Mouse (Mus musculus) liver, adult 2 months (tissue): Measurements from ENCODE around the gene Zic4. TPM values are rescaled to one million over a fixed set of nuclear protein-coding genes. Genes with fewer than 3 reads are reported as not detected.

ENCODE experiments used
- DNase-seq: peaks from one replicate; pipeline ENCODE4 v3.0.0-alpha.2; 2011; ENCODE audit warnings: low read depth, low spot score; ENCODE audit errors: extremely low read depth
- H3K27ac ChIP-seq: fragments of 200-500 bp; replicated peaks from 2 replicates; pipeline ENCODE4 v1.5.1; 2012; ENCODE audit warnings: low read depth, mild to moderate bottlenecking, control low read depth, inconsistent platforms, low read length; ENCODE audit not compliant: insufficient read depth
- H3K27me3 ChIP-seq: fragments of 200-500 bp; 2 replicates; pipeline ENCODE4 v1.6.1; 2012; ENCODE audit warnings: mild to moderate bottlenecking, moderate library complexity, low read length, inconsistent platforms; ENCODE audit not compliant: control insufficient read depth, insufficient read depth
- H3K36me3 ChIP-seq: fragments of 200-500 bp; 2 replicates; pipeline ENCODE4 v1.6.1; 2012; ENCODE audit warnings: low read length, inconsistent platforms; ENCODE audit not compliant: control insufficient read depth, insufficient read depth
- H3K4me1 ChIP-seq: fragments of 200-500 bp; 2 replicates; pipeline ENCODE4 v1.6.1; 2011; ENCODE audit warnings: low read length; ENCODE audit not compliant: control insufficient read depth, insufficient read depth
- H3K4me3 ChIP-seq: fragments of 200-500 bp; 2 replicates; pipeline ENCODE4 v1.5.1; 2011; ENCODE audit warnings: low read depth, mild to moderate bottlenecking, control low read depth, low read length, moderate library complexity; ENCODE audit not compliant: insufficient read depth
- H3K79me2 ChIP-seq: fragments of 200-500 bp; 2 replicates; pipeline ENCODE4 v1.6.1; 2012; ENCODE audit warnings: inconsistent platforms, mild to moderate bottlenecking, low read length, moderate library complexity; ENCODE audit not compliant: control insufficient read depth, insufficient read depth
- H3K9ac ChIP-seq: fragments of 200-500 bp; 2 replicates; pipeline ENCODE4 v1.6.1; 2012; ENCODE audit warnings: low read depth, mild to moderate bottlenecking, control low read depth, inconsistent platforms, low read length
- CTCF ChIP-seq: fragments of 200-500 bp; IDR thresholded peaks from 2 replicates; pipeline ENCODE4 v1.5.1; 2011; ENCODE audit warnings: low read depth, low read length, control low read depth
- POLR2A ChIP-seq: fragments of 200-500 bp; IDR thresholded peaks from 2 replicates; pipeline ENCODE4 v1.6.1; 2011; ENCODE audit warnings: low read length, control low read depth; ENCODE audit not compliant: insufficient read depth; ENCODE audit errors: extremely low read depth
- WGBS: fragments of 180-500 bp; shearing (Covaris S2); methylation state at CpG from one replicate; pipeline ENCODE4 v1.1.7; 2018; 5-methylcytosine and 5-hydroxymethylcytosine counted together
- polyA plus RNA-seq: library from polyadenylated mRNA; depleted of rRNA; stranded (reverse); fragments of >200 nt; gene quantifications from 2 replicates; pipeline ENCODE4 v1.2.3, GENCODE M21; 2012
- total RNA-seq: library from RNA; depleted of rRNA; stranded (reverse); fragments of >200 nt; gene quantifications from 2 replicates; pipeline ENCODE4 v1.2.3, GENCODE M21; 2014

Zic4 gene
- total and polyA plus RNA-seq, 2 experiments, result not detected

GRCm38 (mm10) chr9:91374665-91375064 lies 12.5 kb downstream of the Zic4 start:
- TF ChIP-seq CTCF (no peak), POLR2A (no peak)
- no peaks in the 10 kb centered on the region for H3K4me1 ChIP-seq
- no peak overlapping the region for H3K27ac ChIP-seq
- no peaks in the 10 kb centered on the region for H3K36me3 ChIP-seq
- WGBS, result 15% methylated on average over 4 of the region's 4 CpGs
- H3K9ac ChIP-seq, result no peak overlapping the region
- no peak for DNase-seq
- H3K4me3 ChIP-seq, result no peak overlapping the region
- no peaks in the 10 kb centered on the region for H3K79me2 ChIP-seq
- peaks cover 17% of the 10 kb centered on the region for H3K27me3 ChIP-seq

DNA sequence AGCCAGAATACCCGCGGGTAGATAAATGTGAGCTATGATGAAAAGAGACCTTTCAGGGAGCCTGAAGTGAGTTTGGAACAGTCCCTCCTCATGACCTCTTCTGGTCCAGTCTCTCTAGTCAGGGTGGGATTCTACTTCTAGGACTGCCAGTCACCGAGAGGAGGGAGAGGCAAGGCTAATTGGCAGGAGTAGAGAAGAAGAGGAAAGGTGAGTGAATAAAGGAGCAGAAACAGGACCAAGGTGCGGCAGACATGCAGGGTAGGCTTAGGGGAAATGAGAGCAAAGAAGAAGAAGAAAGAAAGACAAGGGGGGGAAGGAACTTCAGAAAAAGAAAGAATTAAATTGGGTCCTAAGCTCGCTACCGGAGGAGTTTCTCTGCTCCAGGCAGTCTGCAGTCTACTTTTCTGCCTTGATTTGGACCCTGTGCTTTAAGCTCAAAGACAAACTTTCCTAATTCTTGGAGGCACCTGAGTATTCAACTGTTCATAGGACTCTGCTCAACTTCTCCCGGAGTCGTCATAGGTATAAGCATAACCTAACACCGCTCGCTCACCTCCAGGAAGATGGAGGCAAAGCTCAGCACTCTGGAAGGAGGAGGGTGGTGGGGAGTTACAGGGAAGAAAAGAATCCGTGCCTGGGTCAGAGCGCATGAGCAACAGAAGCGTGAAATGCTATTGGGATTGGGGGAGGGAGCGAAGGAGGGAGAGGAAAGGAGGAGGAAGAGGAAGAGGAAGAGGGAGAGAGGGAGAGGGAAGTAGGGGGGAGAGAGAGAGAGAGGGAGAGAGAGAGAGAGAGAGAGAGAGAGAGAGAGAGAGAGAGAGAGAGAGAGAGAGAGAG lies 15.0 kb downstream of the Zic4 start:
- no peak for TF ChIP-seq POLR2A
- no peak for TF ChIP-seq CTCF
- 4% methylated on average over 14 of the region's 14 CpGs for WGBS
- no peak overlapping the region for H3K27ac ChIP-seq
- H3K9ac ChIP-seq, result no peak overlapping the region
- no peak for DNase-seq
- H3K27me3 ChIP-seq, result peaks cover 31% of the 10 kb centered on the region
- no peaks in the 10 kb centered on the region for H3K36me3 ChIP-seq
- H3K4me3 ChIP-seq, result no peak overlapping the region
- H3K4me1 ChIP-seq, result no peaks in the 10 kb centered on the region
- H3K79me2 ChIP-seq, result no peaks in the 10 kb centered on the region

- Histone ChIP-seq H3K4me3 (no peak overlapping the region), H3K27ac (no peak overlapping the region), H3K9ac (no peak overlapping the region), H3K4me1 (no peaks in the 10 kb centered on the region), H3K27me3 (peaks cover 36% of the 10 kb centered on the region), H3K36me3 (no peaks in the 10 kb centered on the region), H3K79me2 (no peaks in the 10 kb centered on the region)
- TF ChIP-seq POLR2A (no peak), CTCF (no peak)
- DNase-seq, result no peak
- 4% methylated on average over 16 of the region's 16 CpGs for WGBS
Observed at GRCm38 (mm10) chr9:91377873-91378150, 15.6 kb downstream of the Zic4 start.

GRCm38 (mm10) chr9:91378411-91379299 lies 16.4 kb downstream of the Zic4 start:
- H3K4me3 ChIP-seq, result no peak overlapping the region
- H3K36me3 ChIP-seq, result no peaks in the 10 kb centered on the region
- no peak for TF ChIP-seq CTCF
- no peak for TF ChIP-seq POLR2A
- no peaks in the 10 kb centered on the region for H3K79me2 ChIP-seq
- no peak overlapping the region for H3K27ac ChIP-seq
- H3K9ac ChIP-seq, result no peak overlapping the region
- 4% methylated on average over 48 of the region's 48 CpGs for WGBS
- no peak for DNase-seq
- H3K27me3 ChIP-seq, result peaks cover 42% of the 10 kb centered on the region
- H3K4me1 ChIP-seq, result no peaks in the 10 kb centered on the region

DNA sequence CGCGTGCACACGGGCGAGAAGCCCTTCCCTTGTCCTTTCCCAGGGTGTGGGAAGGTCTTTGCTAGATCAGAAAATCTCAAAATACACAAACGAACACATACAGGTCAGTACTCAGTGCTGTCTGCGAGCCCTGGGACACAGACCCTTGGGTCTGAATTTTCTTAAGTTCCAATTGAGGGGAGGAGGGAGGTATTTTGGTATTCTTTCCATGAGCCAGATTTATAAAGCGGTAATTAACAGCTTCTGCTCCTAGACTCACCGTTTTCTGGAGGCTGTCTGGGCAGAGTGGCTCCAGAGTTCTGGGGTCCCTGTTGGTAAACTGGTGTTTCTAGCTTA lies 17.1 kb downstream of the Zic4 start:
- WGBS, result 4% methylated on average over 8 of the region's 8 CpGs
- no peak overlapping the region for H3K4me3 ChIP-seq

More for the DNA sequence above, 17.1 kb downstream of the Zic4 start:
- Histone ChIP-seq H3K27ac (no peak overlapping the region), H3K4me1 (no peaks in the 10 kb centered on the region), H3K36me3 (no peaks in the 10 kb centered on the region), H3K79me2 (no peaks in the 10 kb centered on the region), H3K27me3 (peaks cover 48% of the 10 kb centered on the region), H3K9ac (no peak overlapping the region)
- no peak for TF ChIP-seq POLR2A
- no peak for TF ChIP-seq CTCF
- no peak for DNase-seq
